Mouse (Mus musculus) kidney, postnatal 4 days (tissue): ENCODE measurements around the gene Kcna3.

ENCODE experiments used
- DNase-seq, 2 experiments: peaks; one replicate each; pipeline ENCODE4 v3.0.0; 2021; ENCODE audit warnings: mixed read lengths in 2 of 2

Gene Kcna3

DNA sequence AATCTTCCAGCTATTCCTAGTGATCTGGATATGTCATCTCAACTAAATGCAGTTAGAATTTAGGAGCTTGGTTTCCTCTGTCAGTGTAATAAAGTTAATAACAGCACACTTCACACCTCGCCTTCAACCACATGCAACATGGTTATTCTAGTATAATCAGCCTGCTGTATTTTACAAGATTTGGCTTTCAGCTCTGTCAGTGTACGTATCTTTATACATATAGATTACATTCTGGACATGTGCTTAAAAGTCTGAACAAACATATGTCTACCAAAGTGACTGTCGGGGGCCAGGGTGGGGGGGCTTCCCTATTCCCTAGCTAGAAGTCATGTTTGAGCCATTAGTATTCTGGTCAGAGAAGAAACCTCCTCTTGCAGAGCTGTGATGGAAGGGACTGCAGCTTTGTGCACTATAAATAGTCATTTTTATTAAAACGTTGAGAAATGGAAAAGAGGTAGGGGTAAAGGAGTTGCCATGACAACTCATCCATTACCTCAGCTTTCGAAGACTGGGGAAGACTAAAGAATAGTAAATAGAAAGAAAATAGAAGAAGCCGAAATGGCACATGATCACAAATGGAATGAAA, 29.6 kb downstream of the Kcna3 start:
- no peak for DNase-seq

DNA sequence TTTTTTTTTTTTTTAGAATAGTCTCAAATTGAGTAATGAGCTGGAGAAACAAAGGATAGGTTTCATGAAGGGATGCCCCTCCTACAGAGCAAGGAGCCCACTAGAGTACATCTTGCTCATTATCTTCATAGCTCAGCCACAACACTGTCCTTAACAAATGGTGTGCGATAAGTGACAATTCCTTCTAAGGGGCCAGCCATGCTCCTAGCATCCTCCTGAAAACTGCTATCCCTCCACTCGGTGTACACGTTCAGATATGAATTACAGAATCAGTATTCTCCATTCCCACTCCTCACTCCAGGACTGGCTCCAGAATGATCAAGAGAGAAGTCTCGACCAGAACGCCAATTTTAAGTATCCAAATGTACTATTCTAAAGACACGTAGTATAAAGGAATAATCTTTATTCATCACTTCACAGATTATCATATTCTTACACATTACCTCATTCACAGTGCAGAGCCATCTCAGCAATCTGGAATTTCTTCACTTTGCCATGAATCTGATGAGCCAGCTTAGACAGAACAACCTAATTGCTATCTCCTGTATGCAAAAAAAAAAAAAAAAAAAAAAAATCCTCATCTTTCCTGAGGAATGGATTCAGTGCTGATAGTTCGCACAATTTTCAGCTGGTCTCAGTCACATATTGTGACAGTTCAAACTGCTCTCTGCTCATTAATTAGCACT, 30.3 kb downstream of the Kcna3 start:
- no peak for DNase-seq

DNA sequence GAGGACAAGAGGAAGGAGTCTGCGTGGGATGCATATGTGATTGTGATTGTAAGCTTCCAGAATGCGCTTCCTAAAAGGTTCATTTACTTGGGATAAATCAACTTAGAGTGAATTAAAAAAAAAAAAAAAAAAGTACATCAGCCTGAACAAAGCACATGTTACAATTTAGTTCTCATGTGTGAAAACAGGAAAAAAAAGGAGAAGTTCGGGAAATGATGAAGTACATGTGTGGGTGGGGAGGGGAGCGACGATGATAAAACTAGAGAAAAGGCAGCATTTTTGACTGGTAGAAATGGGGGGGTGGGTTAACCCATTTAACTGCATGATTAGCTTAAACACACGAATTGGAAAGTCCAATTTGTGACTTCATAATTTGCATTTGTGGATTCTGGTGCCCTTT, 31.3 kb downstream of the Kcna3 start:
- DNase-seq: no peak

DNA sequence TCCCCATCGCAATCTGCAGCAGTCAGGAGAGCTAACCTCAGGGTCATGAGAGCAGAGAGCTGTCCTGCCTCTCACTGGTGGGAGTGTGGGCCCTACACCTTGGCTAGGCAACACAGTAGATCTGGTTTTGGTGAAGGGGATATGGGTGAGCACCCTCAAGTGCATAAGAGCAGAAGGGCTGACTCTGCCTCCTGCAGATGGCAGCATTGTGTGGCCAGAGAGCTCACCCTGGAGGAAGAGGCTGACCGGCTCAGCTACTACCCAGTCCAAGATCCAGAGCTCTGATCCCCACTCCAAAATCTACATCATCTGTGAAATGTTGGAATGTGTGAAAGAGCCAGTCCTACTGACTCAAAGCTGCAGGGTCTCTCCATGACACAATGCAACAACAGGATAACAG, 37.9 kb downstream of the Kcna3 start:
- no peak for DNase-seq

DNA sequence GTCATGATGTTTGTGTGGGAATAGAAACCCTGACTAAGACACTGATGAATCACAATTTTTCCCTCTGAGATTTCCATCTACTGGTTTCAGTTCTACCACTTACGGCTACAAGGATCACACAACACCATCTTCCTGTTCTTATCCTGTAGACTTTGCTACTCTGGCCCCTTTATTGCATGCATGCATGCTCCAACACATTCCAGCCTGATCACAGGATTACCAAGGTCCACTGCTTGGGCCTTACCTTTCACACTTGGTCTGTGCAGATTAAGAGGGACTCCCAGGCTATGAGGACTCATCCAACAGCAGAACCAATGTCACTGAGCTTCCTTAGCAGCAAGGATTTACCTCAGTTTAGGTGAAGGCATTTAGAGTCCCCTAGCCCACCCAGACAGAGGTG, 39.7 kb downstream of the Kcna3 start:
- no peak for DNase-seq

DNA sequence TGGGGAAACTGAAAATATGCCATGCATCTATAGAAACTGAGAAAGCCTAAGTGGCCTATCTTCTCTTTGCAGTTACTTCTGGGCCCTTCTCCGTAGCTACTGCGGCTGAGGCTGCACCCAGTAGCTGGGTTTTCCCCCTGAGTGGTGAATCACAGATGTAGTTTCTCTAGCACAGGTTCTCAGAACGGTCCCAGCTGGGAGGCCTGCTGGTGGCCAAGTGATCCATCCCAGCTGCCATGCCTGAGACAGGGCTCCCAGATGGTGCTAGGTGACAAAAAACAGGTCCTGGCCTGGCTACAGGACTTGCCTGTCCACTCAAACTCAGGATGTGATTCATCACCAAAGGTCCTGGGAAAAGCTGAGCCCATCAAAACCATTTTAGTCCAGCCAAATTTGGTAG, 40.7 kb downstream of the Kcna3 start:
- no peak for DNase-seq

DNA sequence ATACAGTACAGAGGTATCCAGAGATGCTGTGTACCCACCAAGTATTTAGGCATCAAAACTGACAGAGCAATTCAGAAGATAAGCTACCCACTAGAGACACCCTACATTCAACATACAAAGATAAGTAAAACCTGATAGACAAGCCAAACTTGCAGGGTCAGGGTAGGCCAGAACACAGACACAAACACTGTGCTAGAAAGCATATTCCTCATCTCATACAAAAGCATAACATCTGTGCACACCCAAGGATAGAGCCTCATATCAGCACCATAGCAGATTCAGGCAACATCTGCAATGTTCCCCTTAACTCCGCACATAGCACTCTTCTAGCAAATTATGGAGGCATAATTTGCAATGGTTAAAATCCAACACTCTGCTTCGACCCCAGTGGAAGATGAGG, 41.1 kb downstream of the Kcna3 start:
- no peak for DNase-seq

DNA sequence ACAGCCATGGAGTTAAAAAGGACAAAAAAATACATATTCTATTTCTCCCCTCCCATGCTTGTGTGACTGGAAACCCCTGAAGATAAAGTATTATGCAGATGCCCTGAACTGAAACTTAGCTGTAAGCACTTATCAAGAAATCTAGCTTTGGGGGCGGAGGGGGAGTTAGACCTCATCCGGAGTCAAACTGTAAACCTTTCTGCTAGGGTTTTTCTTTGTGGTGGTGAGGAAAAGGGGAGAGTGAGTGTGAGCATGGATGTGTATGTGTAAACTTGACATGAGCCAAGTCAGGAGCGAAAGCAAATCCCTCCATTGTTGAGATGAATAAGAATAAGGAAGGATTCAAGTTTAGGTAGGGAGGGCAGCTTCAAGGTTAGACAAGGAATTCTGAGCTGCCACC, 44.8 kb downstream of the Kcna3 start:
- DNase-seq: no peak

DNA sequence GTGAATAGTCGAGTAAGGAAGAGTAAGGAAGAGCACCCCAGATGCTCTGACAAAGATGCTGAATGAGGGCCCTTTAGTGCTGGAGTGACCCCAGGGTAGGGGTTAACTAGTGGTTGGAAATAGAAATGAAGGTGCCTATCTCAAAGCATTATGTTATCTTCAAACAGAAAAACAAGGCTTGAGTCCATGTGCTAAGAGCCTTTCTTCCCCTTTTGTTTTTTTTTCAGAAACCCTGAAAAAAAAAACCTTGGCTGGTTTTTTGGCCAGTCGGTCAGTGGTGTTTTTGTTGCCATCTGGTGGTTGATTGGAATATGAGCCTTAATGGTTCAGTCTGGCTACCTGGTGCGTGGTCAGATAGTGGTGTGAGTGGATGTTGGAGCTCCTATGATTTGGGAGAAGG, 45.3 kb downstream of the Kcna3 start:
- DNase-seq: no peak

DNA sequence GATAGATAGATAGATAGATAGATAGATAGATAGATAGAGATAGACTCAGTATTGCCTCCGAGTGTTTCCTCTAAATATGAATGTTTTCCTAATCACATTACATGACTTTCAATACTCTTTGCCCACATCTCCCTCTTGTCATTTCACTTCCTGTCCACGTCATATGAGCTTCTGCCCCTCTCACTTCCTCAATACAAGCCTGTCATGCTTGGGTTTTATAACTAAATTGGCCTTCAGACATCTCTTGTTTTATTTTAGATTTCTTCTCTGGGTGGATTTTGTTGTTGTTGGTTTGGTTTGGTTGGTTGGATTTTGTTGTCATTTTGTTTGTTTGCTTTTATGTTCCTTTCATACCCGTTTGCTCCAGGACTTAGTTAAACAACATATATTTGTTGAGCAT, 48.6 kb downstream of the Kcna3 start:
- DNase-seq: no peak

DNA sequence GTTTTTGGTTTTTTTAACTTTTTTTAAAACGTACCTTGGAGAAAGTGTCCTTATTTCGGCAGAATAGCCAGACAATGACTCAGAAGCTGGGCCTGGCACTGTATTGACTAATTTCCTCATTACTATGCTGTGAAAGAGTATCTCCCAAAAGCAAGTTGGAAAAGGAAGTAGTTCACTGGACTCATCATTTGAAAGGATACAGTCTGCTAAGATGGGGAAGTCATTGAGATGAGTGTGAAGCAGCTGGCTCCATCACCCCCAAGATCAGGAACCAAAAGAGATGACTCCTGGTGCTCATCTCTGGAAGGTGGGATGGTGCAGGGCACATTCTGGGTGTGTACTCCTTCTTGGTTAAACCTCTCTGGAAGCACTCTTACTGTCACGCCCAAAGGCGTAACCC, 51.4 kb downstream of the Kcna3 start:
- no peak for DNase-seq
